Mouse (Mus musculus) kidney, postnatal 25 days (tissue): Measurements from ENCODE around the gene Dhx8.
A peak's percentile ranks its signal among the peaks of the same experiment; 100 is the strongest.

Experiments
- DNase-seq, 2 experiments: peaks; one replicate each; pipeline ENCODE4 v3.0.0; 2021; ENCODE audit warnings: mixed read lengths in 2 of 2

Gene Dhx8

DNA sequence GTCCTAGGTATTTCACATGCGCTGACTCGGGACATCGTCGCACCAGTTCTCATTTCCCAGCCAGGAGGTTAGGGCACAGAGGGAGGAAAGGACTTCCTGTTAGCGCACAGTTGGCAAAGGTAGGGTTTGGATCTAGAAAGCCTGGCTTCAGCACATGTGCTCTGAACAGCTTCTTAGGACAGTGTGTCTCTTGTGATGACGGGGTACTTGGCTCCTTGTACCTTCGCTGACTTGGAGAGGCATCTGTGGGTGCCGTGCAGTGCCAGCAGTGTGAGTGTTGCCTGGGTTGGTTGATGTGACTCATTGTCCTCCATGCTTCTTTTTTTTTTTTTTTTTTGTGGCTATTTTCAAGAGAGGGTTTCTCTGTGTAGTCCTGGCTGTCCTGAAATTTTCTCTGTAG lies 23.9 kb downstream of the Dhx8 start:
- DNase-seq = no peak

DNA sequence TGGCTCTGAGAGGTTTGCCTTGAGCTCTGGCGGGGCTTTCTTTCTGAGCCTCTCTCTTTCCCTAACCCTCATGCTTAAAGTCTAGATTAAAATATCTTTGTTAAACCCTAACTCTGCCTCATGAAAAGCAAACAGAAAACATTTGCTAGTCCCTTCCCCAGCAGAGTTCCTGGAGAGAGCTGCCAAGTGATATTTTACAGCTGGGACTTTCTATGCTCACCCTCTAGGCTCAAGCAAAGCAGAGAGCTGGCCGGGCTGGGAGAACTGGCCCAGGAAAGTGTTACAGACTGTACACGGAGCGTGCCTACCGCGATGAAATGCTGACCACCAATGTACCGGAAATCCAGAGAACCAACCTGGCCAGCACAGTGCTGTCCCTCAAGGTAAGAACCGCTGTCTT lies 24.6 kb downstream of the Dhx8 start:
- no peak for DNase-seq

DNA sequence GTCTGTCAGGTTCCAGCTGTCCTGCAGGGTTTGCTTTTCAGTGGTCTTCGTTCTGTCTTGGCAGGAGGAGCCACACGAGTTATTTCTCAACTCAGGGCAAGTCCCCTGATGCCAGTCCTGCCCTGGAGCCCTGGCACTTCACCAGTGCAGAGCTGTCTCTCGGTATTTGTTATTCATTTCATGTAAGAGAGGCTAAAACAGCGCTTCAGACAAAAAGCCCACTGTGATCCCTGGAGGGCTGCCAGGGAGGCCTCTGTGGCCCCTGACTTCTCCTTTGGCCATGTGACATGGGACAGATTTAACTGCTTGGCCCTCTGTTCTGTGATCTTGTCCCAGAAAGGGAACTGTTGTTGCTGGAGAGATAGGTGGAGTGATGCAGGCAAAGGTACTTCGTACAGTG lies 25.7 kb downstream of the Dhx8 start:
- no peak for DNase-seq

DNA sequence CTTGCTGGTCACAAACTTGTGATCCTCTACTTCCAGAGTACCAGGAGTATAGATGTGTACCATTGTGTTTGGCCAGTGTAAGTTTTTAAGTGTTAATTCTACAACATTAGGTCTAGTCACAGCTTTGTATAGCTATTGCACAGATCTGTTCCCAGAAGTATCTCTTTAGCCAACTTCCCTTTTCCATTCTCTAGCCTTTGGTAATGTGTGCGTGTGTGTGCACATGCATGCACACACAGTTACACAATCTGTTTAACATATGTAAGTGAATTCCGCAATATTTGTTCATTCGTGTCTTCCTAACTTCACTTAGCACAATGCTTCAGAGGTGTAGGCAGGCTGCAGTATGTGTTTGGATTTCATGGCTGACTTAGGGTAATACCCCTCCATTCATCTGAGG lies 26.8 kb downstream of the Dhx8 start:
- no peak for DNase-seq

DNA sequence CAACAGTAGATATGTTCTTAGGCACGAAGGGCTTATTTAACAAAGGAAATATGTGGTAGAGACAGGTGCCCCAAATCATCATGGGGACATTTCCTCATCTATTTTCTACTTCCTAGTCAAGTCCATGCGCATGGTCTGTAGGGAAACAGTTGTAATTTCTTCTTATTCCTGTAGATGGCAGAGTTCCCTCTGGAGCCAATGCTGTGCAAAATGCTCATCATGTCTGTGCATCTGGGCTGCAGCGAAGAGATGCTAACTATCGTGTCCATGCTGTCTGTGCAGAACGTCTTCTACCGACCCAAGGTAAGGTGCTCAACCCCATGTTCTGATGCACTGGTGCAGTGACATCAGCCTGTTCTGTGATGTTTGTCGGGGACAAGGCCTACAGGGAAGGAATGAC lies 31.0 kb downstream of the Dhx8 start:
- no peak for DNase-seq

DNA sequence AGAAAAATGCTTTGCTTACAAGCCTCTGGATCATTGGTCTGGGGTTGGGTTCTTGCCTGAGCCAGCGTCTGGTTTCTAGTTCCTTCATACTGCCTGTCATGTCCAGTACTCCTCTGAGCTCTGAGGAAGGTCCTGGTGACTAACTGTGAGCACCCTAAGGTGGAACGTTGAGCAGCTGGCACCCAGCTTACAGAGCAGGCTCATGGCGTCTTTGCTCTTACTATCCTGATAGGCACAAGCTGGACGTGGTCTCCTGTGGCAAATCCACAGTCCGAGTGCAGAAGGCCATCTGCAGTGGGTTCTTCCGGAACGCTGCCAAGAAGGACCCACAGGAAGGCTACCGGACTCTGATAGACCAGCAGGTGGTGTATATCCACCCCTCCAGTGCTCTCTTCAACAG lies 31.8 kb downstream of the Dhx8 start:
- no peak for DNase-seq

DNA sequence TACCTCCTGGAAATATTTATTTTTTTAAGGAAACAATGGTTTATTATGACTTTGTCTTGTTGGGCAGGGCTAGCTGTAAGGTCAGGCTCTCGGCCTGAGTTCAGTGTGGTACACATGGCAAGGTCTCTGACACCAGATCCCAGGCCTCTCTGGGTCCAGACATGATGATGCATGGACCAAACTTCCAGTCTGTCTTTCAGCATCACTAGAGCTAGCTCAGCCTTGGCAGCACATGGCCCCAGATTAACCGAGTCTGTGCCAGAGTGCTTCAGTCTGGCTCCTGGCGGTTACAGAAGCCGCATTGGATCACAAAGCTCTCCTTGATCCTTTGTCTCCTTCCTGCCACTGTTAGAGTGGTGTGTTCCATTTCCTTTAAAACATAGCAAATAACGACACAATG lies 34.6 kb downstream of the Dhx8 start:
- no peak for DNase-seq

DNA sequence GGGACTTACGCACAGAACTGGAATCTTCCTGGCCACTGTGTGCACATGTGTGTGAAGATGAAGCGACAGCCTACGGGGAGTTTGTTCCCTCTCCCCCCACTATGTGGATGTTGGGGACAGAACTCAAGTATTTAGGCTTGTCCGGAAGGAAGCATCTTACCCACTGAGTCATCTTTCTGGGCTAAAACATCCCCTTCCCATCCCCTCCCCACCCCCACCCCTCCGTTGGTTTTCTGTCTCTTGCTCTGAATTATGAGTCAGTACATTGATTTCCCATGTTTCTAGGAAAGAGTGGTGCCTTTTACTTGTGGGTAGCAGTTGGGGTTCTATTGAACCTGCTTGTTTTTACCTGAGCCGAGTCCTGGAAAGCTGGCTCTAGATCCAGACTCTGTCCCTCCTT lies 36.0 kb downstream of the Dhx8 start:
- DNase-seq = no peak

DNA sequence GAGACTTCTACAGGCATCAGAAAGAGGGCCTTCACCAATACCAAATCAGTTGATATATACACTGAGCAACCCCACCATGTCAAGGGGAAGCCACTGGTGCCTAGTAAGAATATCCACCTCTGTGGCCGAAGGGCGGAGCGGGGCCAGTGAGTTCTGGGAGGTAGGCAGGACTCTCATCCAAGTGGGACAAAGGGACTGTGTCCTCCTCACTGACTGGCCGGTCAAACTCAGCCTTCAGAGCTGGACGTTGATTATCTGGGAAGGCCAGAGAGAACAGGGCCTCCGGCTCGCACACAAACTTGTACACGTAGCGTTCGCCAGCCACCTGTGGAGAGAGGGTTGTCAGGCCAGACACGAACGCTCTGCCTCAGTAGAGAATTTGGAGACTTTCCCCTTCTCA lies 37.5 kb downstream of the Dhx8 start:
- DNase-seq = no peak

DNA sequence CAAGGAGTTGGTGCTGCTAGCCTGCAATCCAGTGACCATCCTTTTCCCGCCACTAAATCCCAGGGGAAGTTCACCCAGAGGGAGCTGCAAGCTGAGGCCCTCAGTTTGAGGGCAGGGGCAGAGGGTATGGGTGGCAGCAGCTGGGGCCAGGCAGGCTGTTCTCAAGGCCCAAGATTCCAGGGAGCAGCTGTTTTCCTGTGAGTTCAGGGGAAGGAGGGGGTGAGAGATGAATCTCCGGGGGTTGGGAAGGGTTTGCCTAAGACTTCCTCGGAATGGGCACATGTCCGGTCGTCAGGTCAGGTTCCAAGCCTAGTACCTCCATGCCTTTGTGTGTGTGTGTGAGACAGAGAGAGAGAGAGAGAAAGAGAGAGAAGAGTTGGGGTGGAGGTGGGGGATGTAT lies 39.3 kb downstream of the Dhx8 start:
- no peak for DNase-seq

DNA sequence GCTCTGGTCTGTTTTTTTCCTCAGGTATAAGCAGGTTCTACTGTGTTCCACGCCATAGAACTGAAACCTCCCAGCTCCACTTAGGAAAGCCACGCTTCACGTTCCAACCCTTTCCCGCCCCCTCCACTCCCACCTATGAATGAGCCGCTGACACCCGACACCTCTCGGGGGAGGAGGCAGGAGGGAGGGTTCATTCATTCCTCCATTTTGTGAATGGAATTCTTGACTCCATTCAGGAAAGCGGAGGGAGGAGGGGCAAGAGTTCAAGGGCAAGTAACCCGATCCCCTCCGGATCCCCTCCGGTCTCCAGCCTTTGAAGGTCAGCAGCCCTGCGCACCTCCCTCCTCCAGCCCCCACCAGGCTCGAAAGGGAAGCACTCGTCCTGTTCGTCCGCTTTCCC lies 39.7 kb downstream of the Dhx8 start:
- peak; percentile 59 to 79 for DNase-seq

DNA sequence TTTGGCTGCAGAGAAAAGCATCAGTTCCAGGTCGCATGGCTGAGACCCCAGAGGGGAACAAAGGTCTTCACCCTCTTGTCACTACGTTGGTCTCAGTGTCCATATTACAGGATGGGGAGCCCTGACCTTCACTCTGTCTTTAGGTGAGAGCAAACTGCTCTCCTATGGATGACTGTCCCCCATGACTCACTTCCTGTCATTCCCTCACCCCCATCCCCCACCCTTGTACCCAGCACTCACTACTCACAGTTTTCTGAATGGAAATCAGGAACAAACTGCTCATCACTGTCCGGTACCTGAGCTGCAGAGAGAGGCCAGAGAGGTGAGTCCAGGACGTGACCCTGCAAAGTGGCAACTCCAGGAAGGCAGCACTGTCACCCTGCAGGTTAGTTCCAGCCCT lies 44.1 kb downstream of the Dhx8 start:
- no peak for DNase-seq

DNA sequence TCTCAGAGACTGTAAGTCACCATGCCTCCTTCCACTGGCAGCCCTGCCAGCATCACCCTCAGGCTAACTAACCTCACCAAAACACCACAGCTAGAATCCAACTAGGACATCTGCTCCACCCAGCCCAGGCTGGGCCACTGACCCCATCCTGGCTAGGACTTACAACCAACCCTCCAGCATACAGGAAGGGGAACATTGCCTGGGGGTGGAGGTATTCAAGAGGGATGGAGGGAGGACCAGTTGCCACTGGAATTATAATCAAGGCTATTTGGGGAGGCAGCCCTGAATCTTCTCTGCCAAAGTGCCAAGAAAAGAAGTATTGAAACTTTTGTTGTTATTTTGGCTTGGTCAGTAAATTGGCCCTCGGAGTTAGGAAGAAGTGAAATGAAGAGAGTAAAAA lies 50.4 kb downstream of the Dhx8 start:
- DNase-seq = no peak

DNA sequence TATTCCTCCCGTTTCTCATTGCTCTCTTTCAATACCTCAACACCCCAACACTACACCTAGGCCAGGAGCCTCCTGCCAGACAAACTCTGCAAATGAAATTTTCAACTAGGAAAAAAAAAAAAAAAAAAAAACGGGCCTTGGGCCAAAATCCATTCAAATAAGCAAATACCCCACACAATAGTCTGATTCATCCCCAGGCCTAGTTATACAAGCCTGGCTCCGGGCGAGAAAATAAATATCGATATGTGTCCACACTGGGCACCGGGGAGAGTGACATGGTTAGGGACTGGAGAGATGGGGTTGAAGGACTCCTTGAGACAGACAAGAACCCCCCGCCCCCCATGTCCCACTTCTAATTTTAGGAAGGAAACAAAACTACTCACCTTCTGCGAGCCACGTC lies 50.9 kb downstream of the Dhx8 start:
- no peak for DNase-seq

DNA sequence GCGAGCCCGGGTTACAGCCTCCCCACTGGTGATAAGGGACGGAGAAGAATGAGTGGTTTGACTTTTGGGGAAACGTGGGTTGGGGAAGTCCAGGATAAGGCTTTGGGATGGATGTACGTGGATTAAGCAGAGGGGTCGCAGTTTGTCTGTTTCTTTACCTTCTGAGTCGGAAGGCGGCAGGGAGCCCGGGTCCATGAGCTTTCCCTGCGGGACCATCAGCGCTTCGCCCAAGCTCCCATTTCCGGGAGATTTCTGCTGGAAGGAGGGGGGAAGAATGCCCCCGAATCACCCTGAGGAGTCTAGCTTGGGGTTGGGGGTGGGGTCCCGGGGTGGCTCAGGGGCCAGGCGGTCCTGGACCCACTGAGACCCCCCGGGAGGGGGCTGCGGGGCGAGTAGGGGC lies 51.4 kb downstream of the Dhx8 start:
- DNase-seq = no peak

DNA sequence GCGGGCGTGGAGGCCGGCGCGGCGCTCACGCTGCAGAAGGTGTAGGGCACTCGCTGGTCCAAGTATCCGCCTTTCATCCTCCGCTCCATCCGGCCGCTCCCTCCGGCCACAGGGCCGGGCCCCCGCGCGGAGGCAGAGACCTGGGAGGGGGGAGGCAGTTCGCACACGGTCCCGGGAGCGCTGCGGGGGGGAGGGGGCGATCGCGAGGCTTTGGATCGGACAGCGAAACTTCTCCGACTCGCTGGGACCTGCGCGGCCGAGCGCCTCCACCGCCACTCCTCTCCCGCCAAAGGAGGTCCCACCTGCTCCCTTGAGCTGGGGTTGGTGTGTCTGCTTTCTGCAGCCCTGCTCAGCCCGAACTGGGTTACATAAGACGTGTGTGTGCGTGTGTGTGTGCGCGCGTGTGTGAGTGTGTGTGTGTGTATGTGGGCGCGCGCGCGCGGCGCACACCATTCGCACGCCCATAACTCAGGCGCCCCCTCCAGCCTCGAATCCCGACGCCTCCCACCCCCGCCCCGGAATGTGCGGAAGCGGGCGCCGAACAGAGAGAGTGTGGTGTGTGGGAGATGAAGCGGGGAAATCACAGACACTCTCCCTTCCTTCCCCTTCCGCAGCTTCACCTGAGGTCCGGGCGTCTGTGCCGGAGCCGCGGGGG lies 51.9 kb downstream of the Dhx8 start:
- peak in 1 of 2 experiments; percentile 50 for DNase-seq

DNA sequence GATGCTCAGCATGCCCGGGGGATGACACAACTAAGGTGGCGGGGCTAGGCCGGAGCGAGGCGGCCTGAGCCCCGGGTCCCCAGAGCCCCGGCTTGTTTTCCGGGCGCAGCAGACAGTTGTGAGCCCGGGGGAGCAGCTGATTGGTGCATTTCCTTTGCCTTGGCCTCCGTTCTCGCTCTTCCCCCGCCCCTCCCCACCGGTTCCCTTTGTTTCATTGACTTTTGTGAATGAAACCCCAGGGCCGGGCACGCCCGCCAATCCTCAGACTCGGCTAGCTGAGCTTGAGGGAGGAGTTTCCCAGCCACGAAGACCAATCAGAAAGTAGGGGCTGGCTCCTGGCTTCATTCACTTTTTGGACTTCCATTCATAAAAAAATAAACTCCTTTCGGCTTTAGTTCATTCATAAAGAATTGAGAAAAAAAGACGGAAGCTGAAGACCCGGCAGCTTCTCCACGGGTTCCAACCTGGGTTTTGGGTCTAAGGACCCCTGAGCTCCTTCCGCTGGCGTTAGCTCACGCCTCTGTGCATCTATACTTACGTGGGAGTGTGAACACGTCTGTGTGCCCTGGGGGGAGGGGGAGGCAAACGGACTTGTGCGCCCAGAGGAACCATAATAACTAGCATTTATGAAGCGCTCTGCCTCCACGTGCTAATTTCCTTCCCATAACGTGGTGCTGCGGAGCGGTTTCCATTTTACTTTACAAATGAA lies 52.6 kb downstream of the Dhx8 start, which contains the start of gene Etv4:
Gene Etv4, minus strand, starts transcription at position 229 of the 709 bp plus-strand sequence.
- DNase-seq = peak; percentile 82 to 91

DNA sequence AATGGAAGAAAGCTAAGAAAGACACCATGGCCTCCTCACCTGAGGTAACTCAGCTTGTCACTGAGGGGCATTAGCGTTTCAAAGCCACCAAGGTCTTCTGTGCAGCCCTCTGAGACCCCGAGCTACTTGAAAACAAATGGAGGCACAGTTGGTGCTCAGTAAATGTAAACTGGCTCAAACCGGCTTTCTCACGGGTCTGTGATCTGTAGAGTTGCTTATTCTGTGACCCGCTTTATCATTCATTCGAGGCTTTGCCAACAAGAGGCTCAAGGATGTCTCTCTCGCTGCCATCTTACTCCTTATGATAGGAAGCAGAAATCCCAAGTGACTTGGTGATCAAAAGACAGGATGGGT lies 53.1 kb downstream of the Dhx8 start:
- no peak for DNase-seq

DNA sequence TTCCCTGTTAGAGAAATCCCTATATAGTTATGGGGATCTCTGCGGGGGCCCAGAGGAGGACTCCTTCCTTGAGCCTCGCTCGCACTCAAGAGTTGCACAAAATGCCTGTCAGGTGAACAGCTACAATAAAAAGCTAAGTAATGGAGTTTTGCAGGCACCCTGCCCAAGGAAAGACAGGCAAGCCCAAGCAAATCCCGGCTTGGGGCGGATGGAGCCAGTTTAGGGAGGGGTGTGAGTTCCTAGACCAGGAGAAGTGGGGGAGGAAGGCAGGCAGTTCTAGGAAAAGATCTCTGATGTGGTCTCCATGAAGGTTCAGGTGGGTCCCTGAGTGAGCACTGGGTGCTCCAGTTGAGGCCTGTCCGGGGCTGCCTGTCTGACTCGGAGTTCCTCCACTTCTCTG lies 53.9 kb downstream of the Dhx8 start:
- peak; percentile 71 to 80 for DNase-seq

DNA sequence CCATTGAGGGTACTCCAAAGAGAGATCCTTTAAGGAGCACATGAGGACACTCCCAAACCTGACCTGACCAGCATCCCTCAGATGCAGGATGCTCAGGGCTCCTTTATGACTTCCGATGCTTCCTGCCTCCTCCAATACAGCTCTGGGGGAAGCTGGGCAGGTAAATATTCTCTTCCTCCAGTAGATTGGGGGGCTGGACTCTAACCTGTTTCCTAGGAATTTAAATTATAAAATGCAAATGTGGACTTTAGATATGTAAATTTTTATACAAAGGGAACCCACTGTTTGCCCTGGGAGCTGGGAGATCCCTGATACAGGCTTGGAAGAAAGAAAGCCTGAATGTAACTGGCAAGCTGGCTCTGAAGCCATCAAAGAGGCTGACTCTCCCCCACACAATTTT lies 54.7 kb downstream of the Dhx8 start:
- DNase-seq = no peak

DNA sequence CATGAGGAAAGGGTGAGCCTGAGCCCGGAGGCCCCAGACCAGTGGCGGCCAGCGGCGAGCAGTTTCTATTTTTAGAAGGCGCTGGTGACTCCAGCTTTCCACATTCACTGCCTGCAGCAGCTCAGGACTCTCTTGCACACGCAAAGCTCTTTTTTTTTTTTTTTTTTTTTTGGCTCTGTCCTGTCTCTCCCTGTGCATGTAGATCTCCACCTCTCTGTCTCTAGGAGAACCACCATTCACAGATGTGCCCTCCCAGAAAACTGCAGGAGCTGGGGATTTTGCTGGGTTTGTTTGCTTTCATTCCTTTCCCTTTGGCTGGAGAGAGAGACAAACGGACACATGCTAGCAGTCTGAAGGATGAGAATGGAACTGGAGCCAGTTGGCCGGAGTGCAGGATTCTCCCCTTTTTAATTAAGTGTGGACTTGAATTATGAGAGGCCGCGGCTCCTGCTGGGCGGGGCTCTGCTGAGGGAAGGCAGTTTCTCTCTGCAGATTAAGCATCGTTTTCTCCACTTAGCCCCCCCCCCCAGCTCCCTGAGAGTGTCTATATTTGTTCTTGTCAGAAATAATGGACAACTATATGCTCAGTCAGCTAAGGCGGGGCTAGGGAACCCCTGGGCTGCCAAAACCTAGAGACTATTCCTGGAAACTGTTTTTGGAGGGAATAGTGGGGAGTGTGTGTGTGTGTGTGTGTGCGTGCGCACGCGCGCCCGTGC lies 58.2 kb downstream of the Dhx8 start:
- DNase-seq = peak; percentile 50 to 51

DNA sequence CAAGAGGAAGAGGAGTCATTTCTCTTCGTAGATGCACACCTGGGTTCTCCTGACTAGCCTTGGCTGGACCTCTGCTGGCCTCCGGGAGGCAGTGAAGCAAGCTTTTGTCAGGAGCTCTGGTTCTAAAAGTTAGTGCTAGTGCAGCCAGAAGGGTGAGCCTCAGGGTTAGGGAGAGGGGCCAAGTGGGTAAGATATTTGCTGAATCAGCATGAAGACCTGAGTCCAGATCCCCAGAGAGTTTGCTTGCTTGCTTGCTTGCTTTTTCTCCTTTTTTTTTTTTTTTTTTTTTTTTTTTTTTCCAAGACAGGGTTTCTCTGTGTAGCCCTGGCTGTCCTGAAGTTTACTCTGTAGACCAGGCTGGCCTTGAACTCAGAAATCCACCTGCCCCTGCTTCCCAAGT lies 64.6 kb downstream of the Dhx8 start:
- no peak for DNase-seq

DNA sequence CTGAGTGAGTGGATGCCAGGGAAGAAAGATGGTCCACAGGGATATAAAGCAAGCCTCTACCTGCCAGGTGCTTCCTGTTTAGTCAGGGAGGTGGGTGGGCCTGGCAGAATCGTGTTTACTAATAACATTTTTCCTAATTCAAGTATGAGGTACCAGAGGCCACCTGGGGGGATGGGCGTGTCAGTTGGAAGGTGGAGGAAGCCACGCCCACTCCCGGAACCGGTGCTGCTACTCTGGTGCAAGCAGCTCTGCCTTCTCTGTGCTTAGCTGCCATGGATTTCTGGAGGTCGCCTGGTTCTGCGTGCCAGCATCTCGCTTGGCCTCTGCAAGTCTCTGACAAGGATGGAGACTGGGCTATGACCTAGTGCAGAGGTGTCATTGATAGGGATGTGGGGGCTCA lies 65.4 kb downstream of the Dhx8 start:
- peak in 1 of 2 experiments; percentile 28 for DNase-seq

DNA sequence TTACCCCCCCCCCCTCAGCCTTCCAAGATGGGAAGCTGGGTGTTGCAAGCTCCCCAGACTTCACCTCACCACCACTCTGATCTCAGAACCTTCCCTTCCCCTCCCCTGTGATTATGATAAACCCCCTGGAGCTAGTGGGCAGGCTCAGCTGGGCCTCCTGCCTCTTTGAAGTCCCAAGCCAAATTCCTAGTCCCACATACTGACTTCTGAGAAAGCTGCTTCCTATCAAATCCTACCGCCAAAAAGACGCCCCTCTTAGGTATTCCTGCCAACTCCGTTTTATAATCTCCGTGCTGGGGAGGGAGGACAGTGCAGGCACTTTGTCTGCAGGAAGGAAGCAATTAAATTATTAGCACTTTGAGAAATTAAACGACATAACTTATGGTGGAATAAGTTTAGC lies 68.7 kb downstream of the Dhx8 start:
- DNase-seq = no peak
